Mouse (Mus musculus) ES-Bruce4 (cell line): ENCODE measurements around the gene Il18. TPM values are rescaled to one million over a fixed set of nuclear protein-coding genes. Genes with fewer than 3 reads are reported as not detected.

Experiments
- H3K27ac ChIP-seq: 2 replicates; pipeline ENCODE4 v1.5.1; 2012; ENCODE audit warnings: low read length, inconsistent platforms; ENCODE audit not compliant: insufficient read depth
- H3K27me3 ChIP-seq: 2 replicates; pipeline ENCODE4 v1.6.1; 2012; ENCODE audit warnings: mild to moderate bottlenecking, low read length, inconsistent platforms; ENCODE audit not compliant: control insufficient read depth, poor library complexity, insufficient read depth, severe bottlenecking
- H3K36me3 ChIP-seq: 2 replicates; pipeline ENCODE4 v1.6.1; 2012; ENCODE audit warnings: inconsistent platforms, mild to moderate bottlenecking, low read length, moderate library complexity; ENCODE audit not compliant: control insufficient read depth, poor library complexity, insufficient read depth, severe bottlenecking
- H3K4me1 ChIP-seq: one replicate; pipeline ENCODE4 v1.8.1; 2011; ENCODE audit warnings: low read length; ENCODE audit not compliant: control insufficient read depth, insufficient read depth
- H3K4me3 ChIP-seq: 2 replicates; pipeline ENCODE4 v1.5.1; 2011; ENCODE audit warnings: low read depth, mild to moderate bottlenecking, low read length
- H3K9ac ChIP-seq: 2 replicates; pipeline ENCODE4 v1.6.1; 2012; ENCODE audit warnings: low read depth, mild to moderate bottlenecking, inconsistent platforms; ENCODE audit not compliant: poor library complexity, severe bottlenecking
- H3K9me3 ChIP-seq: replicated peaks from 2 replicates; pipeline ENCODE4 v1.6.1; 2012; ENCODE audit warnings: mild to moderate bottlenecking, low read length, inconsistent platforms; ENCODE audit not compliant: control insufficient read depth, poor library complexity, insufficient read depth, severe bottlenecking
- CTCF ChIP-seq: IDR thresholded peaks from one replicate; pipeline ENCODE4 v1.8.1; 2011; ENCODE audit warnings: low read depth, low read length
- EP300 ChIP-seq: IDR thresholded peaks from 2 replicates; pipeline ENCODE4 v1.6.1; 2011; ENCODE audit warnings: low read depth, low read length; ENCODE audit not compliant: insufficient read depth
- POLR2A ChIP-seq: IDR thresholded peaks from one replicate; pipeline ENCODE4 v1.8.1; 2011; ENCODE audit warnings: low read length; ENCODE audit not compliant: insufficient read depth
- polyA plus RNA-seq: library from polyadenylated mRNA; stranded (reverse); fragments of >200 nt; gene quantifications from 2 replicates; pipeline ENCODE4 v1.2.4, GENCODE M21; 2011; ENCODE audit warnings: low read depth; ENCODE audit not compliant: missing spikeins, insufficient read depth, insufficient read length

The Il18 gene
- polyA plus RNA-seq, 1 experiment = 1.2 TPM

DNA sequence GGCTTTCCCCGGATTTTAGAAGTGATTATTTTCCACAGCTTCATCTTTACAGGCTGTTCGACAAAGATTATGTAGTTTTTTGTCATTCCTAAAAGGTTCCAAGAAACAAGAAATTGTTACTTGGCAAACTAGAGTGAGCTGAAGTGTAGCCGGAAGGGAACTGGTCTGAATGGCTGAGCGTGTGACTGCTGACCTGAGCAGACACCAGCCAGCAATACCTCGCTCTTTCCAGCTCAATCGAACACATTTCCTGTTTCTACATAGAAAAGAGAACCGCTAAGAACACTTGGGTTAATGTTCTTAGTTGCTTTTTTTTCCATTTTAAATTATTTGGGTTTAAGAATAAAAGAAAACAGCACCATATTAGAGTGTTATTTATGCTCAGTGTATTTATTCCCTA lies 14.5 kb upstream of the Il18 start:
- Histone ChIP-seq H3K9me3 (no peaks in the 10 kb centered on the region; the same call in 1 of the 2 replicates), H3K9ac (no peak overlapping the region), H3K36me3 (no peaks in the 10 kb centered on the region), H3K27me3 (no peaks in the 10 kb centered on the region), H3K27ac (no peak overlapping the region), H3K4me1 (no peaks in the 10 kb centered on the region), H3K4me3 (no peak overlapping the region)
- TF ChIP-seq EP300 (no peak), CTCF (no peak), POLR2A (no peak)

DNA sequence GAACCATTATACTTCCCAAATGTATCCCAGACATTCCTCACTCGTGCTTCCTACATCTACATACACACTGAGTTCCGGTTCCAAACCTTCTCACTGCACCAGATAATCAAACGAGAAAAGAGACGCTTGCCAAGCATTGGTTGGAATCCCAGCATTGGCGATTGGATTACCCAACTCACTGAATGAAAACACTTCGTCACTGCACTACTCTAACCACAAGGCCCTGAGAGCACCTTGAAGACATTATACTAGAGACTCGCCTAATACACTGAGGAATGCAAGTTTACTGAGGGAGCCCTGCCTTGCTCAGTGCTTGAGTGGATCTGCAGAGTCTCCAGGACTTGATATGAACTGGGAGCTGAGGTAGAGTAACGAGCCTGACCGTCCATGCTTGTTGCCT lies 12.2 kb upstream of the Il18 start:
- TF ChIP-seq CTCF = no peak
- no peak for TF ChIP-seq EP300
- TF ChIP-seq POLR2A = no peak
- Histone ChIP-seq H3K4me3 (no peak overlapping the region), H3K27ac (no peak overlapping the region), H3K9ac (no peak overlapping the region), H3K9me3 (no peaks in the 10 kb centered on the region; the same call in 1 of the 2 replicates), H3K36me3 (no peaks in the 10 kb centered on the region), H3K27me3 (no peaks in the 10 kb centered on the region), H3K4me1 (no peaks in the 10 kb centered on the region)

DNA sequence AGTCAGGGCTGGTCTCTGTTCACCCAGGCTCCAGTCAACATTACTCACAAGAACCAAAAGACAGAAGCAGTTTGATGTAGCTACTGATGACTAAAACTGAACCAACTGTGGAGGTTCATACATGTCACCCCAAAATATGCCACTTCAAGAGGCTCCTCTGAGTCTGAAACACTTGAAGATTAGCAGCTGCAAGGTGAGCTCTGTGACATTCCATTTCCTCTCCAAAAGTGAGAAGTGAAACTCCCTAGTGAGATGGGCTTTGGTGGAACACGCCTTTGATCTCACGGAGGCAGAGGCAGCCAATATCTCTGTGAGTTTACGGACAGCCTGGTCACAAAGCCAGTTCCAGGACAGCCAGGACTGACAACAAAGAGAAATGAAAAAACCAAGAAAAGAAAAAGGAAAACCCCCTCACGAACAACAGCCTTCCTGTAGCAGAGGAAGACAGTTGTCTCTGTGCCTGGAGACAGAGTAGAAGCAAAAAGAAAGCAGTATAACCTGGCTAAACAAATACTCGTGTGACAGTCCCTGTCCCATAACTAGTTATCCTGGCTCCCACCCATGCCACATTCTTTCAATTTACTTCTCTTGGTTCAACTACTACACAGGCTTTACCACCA lies 6.7 kb upstream of the Il18 start:
- Histone ChIP-seq H3K9me3 (no peaks in the 10 kb centered on the region), H3K27ac (no peak overlapping the region), H3K4me3 (no peak overlapping the region), H3K36me3 (no peaks in the 10 kb centered on the region), H3K27me3 (no peaks in the 10 kb centered on the region), H3K4me1 (no peaks in the 10 kb centered on the region), H3K9ac (no peak overlapping the region)
- TF ChIP-seq POLR2A (no peak), EP300 (no peak), CTCF (no peak)

DNA sequence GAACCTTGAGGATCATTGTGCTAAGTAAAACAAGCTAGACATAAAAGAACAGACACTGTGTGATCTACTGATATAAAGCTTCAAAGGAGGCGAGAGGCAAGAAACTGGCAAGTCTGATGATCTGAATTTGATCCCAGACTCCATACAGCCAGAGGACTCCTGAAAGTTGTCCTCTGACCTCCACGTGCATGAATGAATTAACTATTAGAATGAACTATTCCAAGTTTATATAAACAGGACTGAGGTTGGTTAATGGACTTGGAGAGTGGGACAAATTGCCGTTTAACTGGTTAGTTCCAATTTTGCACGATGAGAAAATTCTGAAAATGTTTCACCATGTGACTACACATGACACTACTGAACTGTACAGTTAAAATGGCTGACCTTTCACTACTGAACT lies 5.7 kb upstream of the Il18 start:
- no peak for TF ChIP-seq CTCF
- TF ChIP-seq EP300 = no peak

DNA sequence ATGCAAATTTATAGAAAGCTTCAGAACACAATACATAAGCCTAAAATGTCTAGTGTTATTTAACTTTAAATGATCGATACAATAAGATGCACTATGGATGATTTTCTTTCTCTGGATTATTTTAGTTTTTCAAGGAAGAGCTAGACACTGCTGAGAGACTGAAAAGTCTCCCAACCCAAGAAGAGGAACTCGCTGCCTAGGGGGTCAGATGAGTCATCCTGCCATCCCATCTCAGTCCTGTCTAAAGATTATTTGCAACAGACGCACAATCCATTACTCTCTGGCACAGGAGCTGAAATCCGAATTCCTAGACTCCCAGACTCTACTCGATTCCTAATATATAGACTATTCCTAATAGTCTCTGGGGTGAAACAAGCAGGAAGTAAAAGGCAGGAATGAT lies 2.4 kb upstream of the Il18 start:
- Histone ChIP-seq H3K27ac (no peak overlapping the region), H3K9me3 (no peaks in the 10 kb centered on the region), H3K36me3 (no peaks in the 10 kb centered on the region), H3K4me3 (no peak overlapping the region), H3K4me1 (no peaks in the 10 kb centered on the region), H3K27me3 (no peaks in the 10 kb centered on the region), H3K9ac (no peak overlapping the region)
- TF ChIP-seq POLR2A (no peak), CTCF (no peak), EP300 (no peak)

More for the DNA sequence above, 5.7 kb upstream of the Il18 start:
- Histone ChIP-seq H3K4me3 (no peak overlapping the region), H3K27ac (no peak overlapping the region), H3K9ac (no peak overlapping the region), H3K4me1 (no peaks in the 10 kb centered on the region), H3K36me3 (no peaks in the 10 kb centered on the region), H3K27me3 (no peaks in the 10 kb centered on the region), H3K9me3 (no peaks in the 10 kb centered on the region)

DNA sequence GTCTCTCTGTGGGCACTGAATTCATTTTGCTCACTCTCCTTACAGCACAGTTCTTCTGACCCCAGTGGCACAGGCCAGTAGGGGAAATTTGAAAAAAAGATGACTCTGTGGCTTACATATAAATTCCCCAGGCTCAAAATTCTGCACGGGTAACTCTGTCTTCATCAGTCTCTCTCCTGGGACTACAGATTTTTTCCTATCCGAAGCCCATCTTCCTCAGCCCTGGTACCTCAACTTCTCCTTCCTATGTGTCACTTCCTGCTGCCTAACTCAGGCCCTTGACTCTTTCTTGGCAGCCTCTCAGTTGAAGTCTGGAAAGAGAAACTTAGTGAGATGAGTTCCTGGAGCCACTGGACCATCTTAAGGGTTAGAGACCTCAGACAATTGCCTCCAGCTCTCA lies 1.1 kb upstream of the Il18 start:
- Histone ChIP-seq H3K4me3 (no peak overlapping the region), H3K9me3 (no peaks in the 10 kb centered on the region), H3K27ac (no peak overlapping the region), H3K27me3 (no peaks in the 10 kb centered on the region; the same call in 1 of the 2 replicates), H3K36me3 (no peaks in the 10 kb centered on the region), H3K9ac (no peak overlapping the region), H3K4me1 (no peaks in the 10 kb centered on the region)
- TF ChIP-seq EP300 (no peak), POLR2A (no peak), CTCF (no peak)
